Mouse (Mus musculus) bone marrow macrophage, adult 2 months (primary cell): ENCODE measurements around the gene Ptprcap.
"Not testable (repeated sequence)": the region's sequence is repeated elsewhere in the genome, so short reads cannot be mapped to it uniquely, and the experiment has no call there.

Source experiments
- CTCF ChIP-seq: IDR thresholded peaks from 2 replicates; pipeline ENCODE4 v1.5.1; 2012; ENCODE audit warnings: low read depth, mild to moderate bottlenecking, low read length, moderate library complexity
- POLR2A ChIP-seq: IDR thresholded peaks from 2 replicates; pipeline ENCODE4 v1.6.1; 2012; ENCODE audit warnings: mild to moderate bottlenecking, low read depth, low read length, borderline replicate concordance

GRCm38 (mm10) chr19:4125268-4125667 is 28.1 kb upstream of the Ptprcap start:
- TF ChIP-seq CTCF, POLR2A: not testable (repeated sequence)
